Mouse (Mus musculus): ENCODE results near the gene Opcml.

The Opcml gene

GRCm38 (mm10) chr9:28533191-28533590, 742.6 kb downstream of the Opcml start:
- no peak for DNase-seq (ENCODE audit: low spot score in 2 of 2)

GRCm38 (mm10) chr9:28535006-28535405, 744.4 kb downstream of the Opcml start:
- DNase-seq (ENCODE audit: low spot score in 2 of 2), result no peak

DNA sequence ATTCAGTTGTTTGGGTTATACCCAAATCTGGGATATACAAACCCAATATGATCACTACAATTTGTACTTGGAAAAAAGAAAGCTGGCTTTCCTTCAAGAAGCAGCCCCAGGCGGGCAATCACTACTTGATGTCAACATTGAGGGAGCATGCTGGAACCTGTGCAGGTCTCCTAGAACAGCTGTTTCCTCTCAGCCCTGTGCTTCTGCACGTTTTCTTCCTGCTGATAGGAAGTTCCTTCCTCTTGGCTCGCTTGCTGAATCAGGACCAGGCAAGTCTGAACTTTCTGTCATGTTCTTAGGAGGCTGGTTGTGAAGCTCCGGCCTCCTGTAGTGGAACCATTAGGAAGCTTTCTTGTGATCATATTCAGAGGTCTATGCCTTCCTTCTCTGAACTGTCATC, 746.1 kb downstream of the Opcml start:
- no peak for DNase-seq (ENCODE audit: low spot score in 2 of 2)

DNA sequence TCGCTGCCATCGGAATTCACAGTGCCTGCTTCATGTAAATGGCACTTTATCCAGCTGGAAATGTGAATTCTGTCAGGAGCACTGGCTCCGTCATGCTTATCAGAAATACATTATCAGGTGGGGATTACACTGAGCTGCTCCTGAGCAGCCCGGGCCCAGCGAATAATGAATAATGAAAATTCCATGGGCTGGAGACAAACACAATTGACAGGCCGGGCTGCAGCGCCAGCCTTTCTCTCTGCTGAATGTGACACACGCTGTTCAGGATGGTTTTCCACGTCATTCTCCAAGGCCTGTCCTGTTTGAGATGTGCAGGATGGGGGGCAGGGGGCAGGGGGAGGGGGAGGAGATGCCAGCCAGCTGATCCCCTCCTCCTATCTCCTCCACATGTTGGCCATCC, 757.6 kb downstream of the Opcml start:
- DNase-seq (ENCODE audit: low spot score in 2 of 2), result no peak

- no peak for DNase-seq (ENCODE audit: low spot score in 2 of 2)
Observed at GRCm38 (mm10) chr9:28552387-28553182, 762.0 kb downstream of the Opcml start.

DNA sequence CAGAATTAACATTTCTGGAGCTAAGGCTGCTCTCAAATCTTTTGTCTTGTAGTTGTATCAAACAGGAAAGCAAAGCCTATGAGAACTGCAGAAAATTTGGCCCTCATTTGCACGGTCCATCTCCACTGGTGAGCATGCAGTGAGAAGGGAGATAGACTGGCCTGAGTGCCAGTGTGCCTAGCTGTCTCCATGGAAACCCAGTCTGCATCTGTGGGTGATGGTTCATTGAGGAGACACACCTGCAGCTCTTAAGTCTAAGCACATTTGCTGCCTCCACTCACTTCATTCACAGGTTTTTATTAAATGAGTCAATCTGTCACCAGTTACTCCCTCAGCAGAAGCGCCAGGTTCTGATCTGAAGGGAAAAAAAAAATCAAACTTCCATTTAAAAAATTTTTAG, 768.1 kb downstream of the Opcml start:
- DNase-seq (ENCODE audit: low spot score in 2 of 2), result no peak

- no peak for DNase-seq (ENCODE audit: low spot score in 2 of 2)
Observed at GRCm38 (mm10) chr9:28561761-28562160, 771.2 kb downstream of the Opcml start.

DNA sequence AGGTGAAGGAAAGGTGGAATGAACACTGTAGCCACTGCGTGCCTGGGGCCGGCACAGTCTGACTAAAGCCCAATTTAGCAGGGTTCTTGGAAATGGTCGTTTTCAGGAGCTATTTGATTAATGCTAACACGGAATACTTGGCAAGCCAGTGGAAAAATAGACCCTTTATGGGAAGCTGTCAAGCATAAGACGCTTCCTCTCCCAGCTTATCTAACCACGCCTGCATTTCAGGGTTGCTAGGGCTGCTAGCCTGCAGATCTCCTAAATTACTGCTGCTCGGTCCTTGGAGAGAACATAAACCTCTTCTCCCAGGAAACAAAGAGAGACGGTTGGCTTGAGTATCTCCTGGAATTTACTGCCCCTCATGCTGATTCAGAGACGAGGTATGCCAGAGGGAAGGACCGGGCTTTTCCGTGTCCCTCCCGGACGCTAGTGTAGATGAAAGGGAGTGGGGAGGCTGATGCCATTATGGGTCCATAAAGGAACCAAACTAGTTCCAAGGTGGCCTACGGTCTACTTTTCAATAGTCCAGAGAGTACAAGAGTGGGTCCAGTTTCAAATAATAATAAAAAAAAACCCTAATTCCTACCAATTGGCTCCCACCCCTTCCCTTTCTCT, 772.6 kb downstream of the Opcml start:
- no peak for DNase-seq (ENCODE audit: low spot score in 2 of 2)

GRCm38 (mm10) chr9:28569041-28569522, 778.5 kb downstream of the Opcml start:
- no peak for DNase-seq (ENCODE audit: low spot score in 2 of 2)

DNA sequence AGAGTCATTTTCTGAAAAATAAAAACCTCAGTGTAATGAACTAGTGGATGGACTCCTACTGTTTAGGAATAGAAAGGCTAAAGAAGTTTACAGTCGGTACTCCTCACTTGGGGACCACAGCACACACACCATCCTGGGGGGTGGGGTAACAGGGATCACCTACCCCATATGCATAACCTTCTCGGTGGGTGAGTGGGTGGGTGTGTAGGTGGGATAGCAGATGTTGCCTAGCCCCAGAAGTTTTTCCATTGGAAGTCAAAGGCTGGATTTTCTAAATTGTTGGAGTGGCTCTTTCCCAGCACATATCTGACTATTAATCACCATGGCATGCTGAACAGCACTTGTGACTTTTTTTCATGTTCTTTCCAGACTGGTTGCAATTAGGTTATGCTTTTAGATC, 779.2 kb downstream of the Opcml start:
- DNase-seq (ENCODE audit: low spot score in 2 of 2), result no peak

- no peak for DNase-seq (ENCODE audit: low spot score in 2 of 2)
Observed at GRCm38 (mm10) chr9:28571682-28572081, 781.1 kb downstream of the Opcml start.

GRCm38 (mm10) chr9:28572136-28572774, 781.7 kb downstream of the Opcml start:
- no peak for DNase-seq (ENCODE audit: low spot score in 2 of 2)

DNA sequence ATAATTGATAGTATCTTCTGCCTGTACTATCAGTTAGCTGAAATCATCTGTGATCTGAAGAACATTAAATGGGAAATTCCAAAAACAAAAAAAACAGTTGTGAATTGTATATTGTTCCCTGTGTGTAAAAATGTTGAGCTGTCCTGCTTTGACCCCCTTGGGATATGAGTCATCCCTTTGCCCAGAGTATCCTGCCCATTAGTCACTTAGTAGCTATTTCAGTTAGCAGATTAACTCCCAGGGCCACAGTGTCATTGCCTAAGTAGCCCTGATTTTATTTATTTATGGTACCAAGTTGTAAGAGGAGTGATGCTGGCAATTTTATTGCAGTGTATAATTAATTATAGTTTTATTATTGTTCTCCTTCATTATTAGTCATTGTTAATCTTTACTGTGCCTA, 788.2 kb downstream of the Opcml start:
- DNase-seq (ENCODE audit: low spot score in 2 of 2), result no peak

DNA sequence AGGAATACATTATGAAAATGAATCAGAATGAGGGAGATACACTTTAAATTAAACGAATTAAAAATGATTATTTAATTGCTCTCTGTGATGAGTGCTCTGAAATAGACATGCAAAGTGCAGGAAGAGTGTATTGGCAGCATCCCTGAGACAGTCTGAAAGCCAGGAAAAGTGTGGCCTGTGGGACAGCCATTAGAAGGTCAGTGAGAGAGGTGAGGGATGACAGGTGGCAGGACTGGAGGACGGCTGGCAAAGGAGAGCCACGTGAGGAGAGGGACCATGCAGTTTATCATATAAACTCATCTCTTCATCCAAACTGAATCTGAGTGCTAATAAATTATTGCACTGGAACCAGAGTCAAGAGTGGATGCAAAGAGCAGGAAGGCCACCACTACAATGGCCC, 796.7 kb downstream of the Opcml start:
- no peak for DNase-seq (ENCODE audit: low spot score in 2 of 2)

DNA sequence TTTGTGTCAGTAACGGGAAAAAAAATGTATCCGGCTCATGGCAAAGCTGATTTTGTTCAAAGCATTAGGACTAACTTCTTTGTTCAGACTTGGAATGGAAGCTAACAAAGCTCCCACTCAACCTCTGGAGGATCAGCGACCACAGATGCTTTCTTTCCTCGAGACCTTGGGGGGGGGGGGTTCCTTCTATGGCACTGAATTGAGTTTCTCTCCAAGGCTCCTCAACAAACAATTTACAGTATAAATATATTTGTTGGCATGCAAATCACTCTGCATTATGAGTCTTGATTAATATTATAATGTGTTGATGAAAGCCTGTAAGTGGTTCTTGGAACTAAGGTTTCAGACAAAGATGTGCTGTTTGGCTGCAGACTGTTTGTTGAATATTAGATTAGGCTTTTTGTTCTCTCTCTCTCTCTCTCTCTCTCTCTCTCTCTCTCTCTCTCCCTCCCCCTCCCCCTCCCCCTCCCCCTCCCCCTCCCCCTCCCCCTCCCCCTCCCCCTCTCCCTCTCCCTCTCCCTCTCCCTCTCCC, 797.3 kb downstream of the Opcml start:
- no peak for DNase-seq (ENCODE audit: low spot score in 2 of 2)

DNA sequence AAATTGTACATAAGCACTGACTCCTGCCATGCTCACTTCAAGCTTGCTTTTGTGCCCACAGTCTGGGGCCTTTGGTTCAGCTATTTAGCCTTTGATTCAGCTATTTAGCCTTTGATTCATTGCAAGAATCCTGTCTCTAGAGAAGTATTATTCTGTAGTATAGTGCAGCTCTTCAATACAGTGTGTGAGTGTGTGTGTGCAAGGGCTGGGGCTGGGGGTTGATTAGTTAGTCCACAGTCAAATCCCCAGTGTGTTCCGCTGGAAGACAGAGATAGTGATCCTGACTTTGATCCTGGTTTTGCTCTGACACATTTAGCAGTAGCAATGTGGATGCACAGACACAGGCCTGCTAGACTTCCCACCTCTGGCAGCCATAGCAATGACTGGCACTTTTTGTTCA, 797.9 kb downstream of the Opcml start:
- no peak for DNase-seq (ENCODE audit: low spot score in 2 of 2)

GRCm38 (mm10) chr9:28592208-28592607, 801.6 kb downstream of the Opcml start:
- no peak for DNase-seq (ENCODE audit: low spot score in 2 of 2)

- no peak for DNase-seq (ENCODE audit: low spot score in 2 of 2)
Observed at GRCm38 (mm10) chr9:28595062-28595461, 804.5 kb downstream of the Opcml start.

GRCm38 (mm10) chr9:28605561-28605960, 815.0 kb downstream of the Opcml start:
- no peak for DNase-seq (ENCODE audit: low spot score in 2 of 2)

DNA sequence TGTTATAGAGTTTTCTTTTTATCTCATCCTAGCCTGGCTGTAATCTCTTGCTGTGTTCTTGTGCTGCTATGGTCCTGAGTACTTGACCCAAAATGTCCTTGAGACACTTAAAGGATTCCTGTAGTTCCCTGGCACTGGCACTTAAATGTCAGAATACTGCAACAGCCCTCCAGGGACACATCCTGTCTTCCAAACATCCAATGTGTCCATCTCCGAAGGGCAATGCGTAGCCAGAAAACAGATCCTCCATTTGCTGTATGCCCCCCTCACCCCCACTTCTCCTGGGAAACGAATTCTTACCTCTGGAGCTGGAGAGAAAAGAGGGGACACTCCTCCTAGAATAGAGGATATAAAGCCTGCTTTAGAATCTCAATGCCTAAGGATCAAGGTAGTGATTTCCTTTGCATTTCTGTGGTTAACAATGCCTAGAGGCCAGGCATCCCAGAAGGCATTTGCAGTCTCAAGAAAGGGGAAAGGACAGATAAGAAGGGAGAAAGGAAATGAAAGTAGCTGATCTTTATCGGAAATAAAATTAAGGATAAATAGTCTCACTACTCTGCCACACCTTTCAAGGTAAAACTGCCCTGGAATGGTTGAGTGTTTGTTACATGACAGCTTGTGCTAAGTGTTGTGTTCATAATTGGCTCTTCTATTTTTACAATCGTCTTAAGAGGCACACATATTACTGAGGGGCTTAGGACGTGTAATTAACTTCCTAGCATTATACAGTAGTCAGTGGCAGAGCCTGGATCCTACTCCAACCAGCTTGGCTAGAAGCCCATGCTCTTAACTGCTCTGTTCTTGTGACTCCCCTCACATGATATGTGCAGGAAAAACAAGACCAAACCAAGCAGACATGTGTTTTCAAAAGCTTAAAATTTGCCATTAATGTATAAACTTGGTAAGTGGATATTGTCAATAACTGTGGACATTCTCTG, 823.4 kb downstream of the Opcml start:
- DNase-seq (ENCODE audit: low spot score in 2 of 2), result no peak

- DNase-seq (ENCODE audit: low spot score in 2 of 2), result no peak
Observed at GRCm38 (mm10) chr9:28615447-28615846, 824.9 kb downstream of the Opcml start.

Data from spleen, postnatal 10 days (tissue).